In genomic region chr11:6834636-6835035, GRCm38 (mm10) we compare ENCODE assay signal across 22 mouse cellular contexts. TPM values are rescaled to one million over a fixed set of nuclear protein-coding genes. Genes with fewer than 3 reads are reported as not detected.
"Had no signal": no experiment of that assay in that cellular context is flagged by ENCODE, and none has a peak within 500 bp of the region (broad histone marks: within the 10 kb centered on the region; RNA-seq: fewer than 3 reads in every experiment).

No protein-coding gene starts in this region.

- H3K27ac ChIP-seq: lung, embryonic 15.5 days; macrophage; midbrain, embryonic 12.5 days; neural tube, embryonic 12.5 days; stomach, embryonic 15.5 days; stomach, postnatal 0 days had no signal

- H3K4me2 ChIP-seq: lung, embryonic 15.5 days; midbrain, embryonic 12.5 days; neural tube, embryonic 12.5 days; stomach, embryonic 15.5 days had no signal

- ATAC-seq: liver, postnatal 0 days; lung, postnatal 0 days had no signal

- H3K27me3 ChIP-seq: lung, embryonic 15.5 days; megakaryocyte, embryonic 14.5 days; midbrain, embryonic 12.5 days; neural tube, embryonic 12.5 days; stomach, embryonic 15.5 days had no signal

- DNase-seq: liver, postnatal 0 days; lung, adult 2 months; lung, postnatal 14 days; lung, postnatal 36 days; midbrain, embryonic 14.5 days; right cerebral cortex, postnatal 14 days; thymus, adult 2 months; thymus, postnatal 25 days; thymus, postnatal 4 days had no signal

- H3K9ac ChIP-seq: liver, postnatal 0 days; lung, embryonic 15.5 days; midbrain, embryonic 12.5 days; neural tube, embryonic 12.5 days; stomach, embryonic 15.5 days had no signal

- H3K36me3 ChIP-seq: lung, embryonic 15.5 days; midbrain, embryonic 12.5 days; neural tube, embryonic 12.5 days; stomach, embryonic 15.5 days had no signal

- H3K4me1 ChIP-seq: lung, embryonic 15.5 days; megakaryocyte, embryonic 14.5 days; midbrain, embryonic 12.5 days; neural tube, embryonic 12.5 days; stomach, embryonic 15.5 days had no signal

- H3K9me3 ChIP-seq: lung, embryonic 15.5 days; megakaryocyte, embryonic 14.5 days; midbrain, embryonic 12.5 days; neural tube, embryonic 12.5 days; stomach, embryonic 15.5 days had no signal

- H3K4me3 ChIP-seq: lung, embryonic 15.5 days; megakaryocyte, embryonic 14.5 days; midbrain, embryonic 12.5 days; neural tube, embryonic 12.5 days; stomach, embryonic 15.5 days had no signal

RNA-seq across cellular contexts. Expression of gene Gm11983, which starts 2.8 kb away (rescaled TPM):
- polyA plus RNA-seq: liver, postnatal 0 days; lung, adult 2 months; lung, embryonic 15.5 days; lung, postnatal 0 days; macrophage; midbrain, embryonic 12.5 days; midbrain, embryonic 14.5 days; midbrain, postnatal 0 days; neural tube, embryonic 12.5 days; neural tube, embryonic 14.5 days; spleen, adult 2 months; stomach, embryonic 15.5 days; stomach, postnatal 0 days; testis, adult 2 months; thymus, adult 2 months; urinary bladder, adult 2 months had no signal
